Mouse (Mus musculus): Measurements from ENCODE around the gene Sphk1.
"Not testable (repeated sequence)": the region's sequence is repeated elsewhere in the genome, so short reads cannot be mapped to it uniquely, and the experiment has no call there.

Sphk1 gene

DNA sequence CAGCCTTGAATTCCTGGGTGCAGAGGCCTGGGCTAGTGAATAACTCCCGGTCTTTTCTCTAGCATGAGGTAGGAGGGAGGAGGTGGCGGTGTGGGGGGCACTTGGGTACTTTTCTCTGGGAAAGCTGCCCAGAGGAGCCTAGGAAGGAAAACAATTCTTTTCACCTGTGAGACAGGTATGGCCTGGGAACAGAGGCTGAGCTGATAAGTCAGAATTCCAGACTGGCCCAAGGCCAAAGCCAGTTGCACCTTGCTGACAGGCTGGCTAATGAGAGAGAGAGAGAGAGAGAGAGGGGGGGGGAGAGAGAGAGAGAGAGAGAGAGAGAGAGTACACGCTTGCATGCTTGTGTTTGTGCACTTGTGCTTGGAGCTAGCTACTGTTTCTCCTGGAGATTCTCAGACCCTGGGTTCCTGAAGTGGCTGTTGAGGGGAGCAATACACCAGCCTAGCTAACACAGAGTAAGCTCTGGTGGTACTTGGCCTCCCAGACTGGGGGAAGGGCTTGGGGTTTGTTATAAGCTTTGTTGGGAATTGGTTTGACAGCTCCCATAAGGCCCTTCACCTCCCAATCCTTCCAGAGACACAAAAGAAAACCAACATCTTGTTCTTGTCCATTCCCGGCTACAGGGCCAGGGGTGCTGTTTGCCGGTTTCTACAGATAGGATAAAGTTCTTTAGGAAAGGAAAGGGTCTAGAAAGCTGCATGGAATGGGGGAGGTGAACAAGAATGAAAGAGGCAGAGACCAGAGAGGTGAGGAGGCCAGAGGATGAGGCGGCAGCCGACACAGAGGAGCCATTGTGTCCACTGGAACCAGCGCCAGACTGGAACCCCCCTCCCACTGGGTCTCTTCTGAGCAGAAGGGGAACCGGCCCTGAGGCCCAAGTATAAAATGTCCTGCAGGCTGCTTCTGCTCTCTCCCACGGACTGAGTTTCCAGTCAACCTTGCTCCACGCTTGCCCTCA lies at the start of gene Sphk1:
TSS of gene Sphk1 (plus strand) at position 739 of the 961 bp plus-strand sequence.
- peak in 1 of 2 experiments; percentile 3 for DNase-seq (ENCODE audit: low spot score in 2 of 2)

GRCm38 (mm10) chr11:116480975-116481374 lies 49.8 kb upstream of the Sphk1 start:
- DNase-seq (ENCODE audit: low spot score in 2 of 2): no peak

DNA sequence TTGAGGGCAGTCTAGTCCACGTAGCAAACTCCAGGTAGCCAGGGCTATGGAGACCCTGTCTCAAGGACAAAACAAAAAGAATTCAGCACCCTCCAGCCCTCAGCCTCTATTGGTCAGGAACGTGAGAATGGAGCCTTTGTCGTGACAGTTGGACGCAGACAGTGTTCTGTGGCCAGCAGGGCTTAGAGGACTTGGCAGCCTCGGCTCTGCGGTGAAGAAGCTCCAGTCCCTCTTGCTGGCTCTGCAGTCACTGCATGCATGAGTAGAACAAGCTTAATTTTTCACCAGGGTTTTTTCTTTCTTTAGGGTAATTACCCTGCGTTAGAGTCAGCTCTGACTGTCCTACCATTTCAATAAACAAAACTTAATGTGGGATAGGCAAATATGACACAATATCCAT lies 48.9 kb upstream of the Sphk1 start:
- DNase-seq (ENCODE audit: low spot score in 2 of 2): no peak

- no peak for DNase-seq (ENCODE audit: low spot score in 2 of 2)
Observed at GRCm38 (mm10) chr11:116484261-116484660, 46.5 kb upstream of the Sphk1 start.

GRCm38 (mm10) chr11:116488207-116488606 lies 42.5 kb upstream of the Sphk1 start:
- no peak for DNase-seq (ENCODE audit: low spot score in 2 of 2)

DNA sequence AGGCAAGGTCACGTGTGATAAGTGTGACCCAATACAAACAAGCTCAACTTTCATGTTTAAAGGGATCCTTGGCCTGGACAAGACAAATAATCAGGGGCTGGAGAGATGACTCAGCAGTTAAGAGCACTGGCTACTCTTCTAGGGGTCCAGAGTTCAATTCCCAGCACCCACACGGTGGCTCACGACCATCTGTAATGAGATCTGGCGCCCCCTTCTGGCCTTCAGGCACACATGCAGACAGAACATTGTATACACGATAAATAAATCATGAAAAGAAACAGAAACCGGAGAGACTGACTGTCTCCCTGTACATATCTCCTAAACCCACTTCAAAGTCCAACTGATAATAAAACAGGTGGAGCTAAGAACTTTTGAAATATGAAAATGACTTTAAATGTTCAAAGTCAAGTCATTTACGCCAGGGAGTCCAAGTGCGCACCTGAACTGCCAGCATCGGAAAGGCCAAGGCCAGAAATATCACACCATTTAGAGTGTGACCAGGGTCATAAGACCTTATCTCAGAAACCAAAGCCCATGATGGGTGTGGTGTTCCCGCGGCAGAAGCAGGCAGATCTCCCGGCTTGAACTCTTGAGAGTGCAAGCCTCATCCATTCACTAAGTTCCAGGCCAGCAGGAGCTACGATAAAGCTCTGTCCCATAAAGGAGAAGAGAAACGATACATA lies 41.9 kb upstream of the Sphk1 start:
- DNase-seq (ENCODE audit: low spot score in 2 of 2): no peak

DNA sequence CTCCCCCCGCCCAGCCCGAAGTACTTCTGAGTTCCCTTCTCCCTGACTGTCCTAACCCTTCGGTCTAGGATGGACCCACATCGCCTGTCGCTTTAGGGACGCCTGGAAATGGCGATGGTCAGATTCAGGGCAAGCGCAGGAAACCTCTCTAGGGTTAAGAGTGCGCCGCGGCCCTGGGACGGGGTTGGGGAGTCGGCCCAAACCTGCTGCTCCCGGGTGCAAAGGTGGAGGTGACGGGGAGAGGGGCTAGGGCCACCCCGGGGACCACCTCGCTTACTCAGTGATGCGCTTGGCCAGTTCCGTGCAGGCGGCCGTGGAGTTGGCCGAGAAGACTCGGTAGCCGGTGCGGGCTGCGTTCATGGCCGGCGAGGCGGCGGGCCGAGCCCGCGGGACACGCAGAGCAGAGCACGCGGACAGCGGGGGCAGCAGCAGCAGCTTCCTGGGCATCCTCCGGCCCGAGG lies 40.9 kb upstream of the Sphk1 start:
- no peak for DNase-seq (ENCODE audit: low spot score in 2 of 2)

DNA sequence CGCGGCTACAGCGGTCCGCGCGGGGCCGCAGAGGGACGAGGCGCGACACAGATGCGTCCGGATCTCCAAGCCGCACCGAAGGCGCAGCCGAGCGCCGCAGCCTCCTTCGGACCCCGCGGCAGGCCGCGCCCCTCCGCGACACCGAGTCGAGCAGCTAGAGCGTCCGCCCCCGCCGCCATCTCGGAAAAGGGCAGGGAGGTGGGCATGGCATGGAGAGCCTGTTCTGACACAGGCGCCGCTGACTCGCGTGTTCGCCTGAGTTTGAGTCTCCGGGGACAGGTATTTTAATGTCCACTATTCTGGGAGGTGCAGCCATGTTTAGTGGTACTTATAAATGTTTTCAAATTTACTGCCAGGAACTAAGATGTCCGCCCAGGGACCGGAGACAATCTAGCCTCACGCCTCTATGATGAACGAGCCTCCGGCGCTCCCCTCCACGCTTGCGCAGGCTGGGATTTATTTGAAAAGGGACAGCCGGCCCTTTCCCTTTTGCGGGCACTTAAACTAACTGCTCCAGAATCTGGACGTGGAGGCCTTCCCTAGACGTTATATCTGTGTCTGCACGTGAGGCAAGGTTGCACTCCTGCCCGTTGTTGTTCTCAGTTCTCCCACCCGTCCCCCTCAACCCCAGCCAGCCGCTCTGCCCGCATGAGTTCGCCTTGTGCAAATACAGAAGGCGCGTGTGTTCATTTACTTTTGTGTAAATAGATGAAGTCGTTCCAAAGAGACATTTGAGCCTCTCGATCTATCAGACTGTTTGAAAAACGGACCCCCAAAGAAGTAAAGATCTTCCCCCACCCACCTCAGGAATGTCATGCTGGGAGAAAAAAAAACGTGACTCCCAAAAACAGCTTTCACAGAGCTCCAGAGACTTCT lies 40.3 kb upstream of the Sphk1 start:
- peak in 1 of 2 experiments; percentile 87 for DNase-seq (ENCODE audit: low spot score in 2 of 2)

GRCm38 (mm10) chr11:116491338-116491737 lies 39.4 kb upstream of the Sphk1 start:
- no peak for DNase-seq (ENCODE audit: low spot score in 2 of 2)

- DNase-seq (ENCODE audit: low spot score in 2 of 2): not testable (repeated sequence)
Observed at GRCm38 (mm10) chr11:116492507-116492906, 38.2 kb upstream of the Sphk1 start.

DNA sequence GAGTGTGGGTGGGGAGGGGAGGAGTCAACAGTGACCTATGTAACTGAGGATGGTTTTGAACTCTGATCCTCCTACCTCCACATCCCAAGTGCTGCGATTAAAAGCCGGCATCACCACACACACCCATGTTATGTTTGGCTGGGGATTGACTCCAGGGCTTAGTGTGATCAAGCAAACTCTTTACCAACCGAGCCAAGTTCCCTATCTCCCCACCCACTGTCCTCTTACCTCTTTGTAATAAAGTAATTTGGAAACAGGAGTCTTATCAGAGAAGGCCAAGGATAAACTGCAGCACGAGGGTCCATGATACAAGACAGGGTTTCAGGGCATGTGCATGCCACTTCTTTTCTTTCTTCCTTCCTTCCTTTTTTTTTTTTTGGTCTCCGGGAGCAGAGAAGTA lies 37.5 kb upstream of the Sphk1 start:
- DNase-seq (ENCODE audit: low spot score in 2 of 2): no peak

- DNase-seq (ENCODE audit: low spot score in 2 of 2): no peak
Observed at GRCm38 (mm10) chr11:116493795-116494252, 36.9 kb upstream of the Sphk1 start, which contains the start of gene Prpsap1. Prpsap1 (minus strand) TSS chr11:116494202.

GRCm38 (mm10) chr11:116494474-116495174 lies 36.1 kb upstream of the Sphk1 start:
- peak in 1 of 2 experiments; percentile 76 for DNase-seq (ENCODE audit: low spot score in 2 of 2)

DNA sequence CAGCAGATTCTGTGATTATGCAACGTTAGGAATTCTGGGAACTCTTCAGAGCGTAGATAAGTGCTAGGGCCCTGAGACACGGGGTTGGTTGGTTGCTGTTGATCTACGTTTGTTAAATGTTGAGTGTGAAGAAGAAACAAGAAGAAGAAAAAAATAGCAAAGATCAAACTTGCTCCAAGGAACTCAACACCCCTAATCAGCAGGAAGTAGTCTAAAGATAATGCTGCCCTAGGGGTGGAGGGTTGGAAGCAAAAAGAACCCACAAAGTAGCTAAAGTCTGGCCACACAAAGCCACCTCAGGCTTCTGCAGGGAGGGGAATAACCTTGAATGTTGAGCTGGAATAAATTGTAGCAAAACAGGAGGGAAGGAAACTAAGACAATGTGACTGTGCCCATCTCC lies 33.4 kb upstream of the Sphk1 start:
- no peak for DNase-seq (ENCODE audit: low spot score in 2 of 2)

- no peak for DNase-seq (ENCODE audit: low spot score in 2 of 2)
Observed at GRCm38 (mm10) chr11:116498596-116498995, 32.1 kb upstream of the Sphk1 start.

DNA sequence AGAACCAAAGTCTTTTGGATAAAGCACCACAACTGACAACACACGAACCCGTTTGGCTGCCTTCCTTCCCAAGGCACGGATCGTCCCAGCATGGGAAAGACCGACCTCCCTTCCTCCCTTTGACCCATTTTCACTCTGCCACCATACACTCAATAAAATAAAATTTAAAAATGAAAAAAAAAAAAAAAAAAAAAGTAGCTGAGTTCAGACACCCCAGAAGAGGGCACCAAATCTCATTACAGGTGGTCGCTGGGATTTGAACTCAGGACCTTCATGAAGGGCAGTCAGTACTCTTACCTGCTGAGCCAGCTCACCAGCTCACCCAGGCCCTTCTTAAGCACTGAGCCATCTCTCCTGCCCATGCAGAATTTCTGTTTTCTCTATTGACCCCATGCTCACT lies 31.7 kb upstream of the Sphk1 start:
- DNase-seq (ENCODE audit: low spot score in 2 of 2): no peak

DNA sequence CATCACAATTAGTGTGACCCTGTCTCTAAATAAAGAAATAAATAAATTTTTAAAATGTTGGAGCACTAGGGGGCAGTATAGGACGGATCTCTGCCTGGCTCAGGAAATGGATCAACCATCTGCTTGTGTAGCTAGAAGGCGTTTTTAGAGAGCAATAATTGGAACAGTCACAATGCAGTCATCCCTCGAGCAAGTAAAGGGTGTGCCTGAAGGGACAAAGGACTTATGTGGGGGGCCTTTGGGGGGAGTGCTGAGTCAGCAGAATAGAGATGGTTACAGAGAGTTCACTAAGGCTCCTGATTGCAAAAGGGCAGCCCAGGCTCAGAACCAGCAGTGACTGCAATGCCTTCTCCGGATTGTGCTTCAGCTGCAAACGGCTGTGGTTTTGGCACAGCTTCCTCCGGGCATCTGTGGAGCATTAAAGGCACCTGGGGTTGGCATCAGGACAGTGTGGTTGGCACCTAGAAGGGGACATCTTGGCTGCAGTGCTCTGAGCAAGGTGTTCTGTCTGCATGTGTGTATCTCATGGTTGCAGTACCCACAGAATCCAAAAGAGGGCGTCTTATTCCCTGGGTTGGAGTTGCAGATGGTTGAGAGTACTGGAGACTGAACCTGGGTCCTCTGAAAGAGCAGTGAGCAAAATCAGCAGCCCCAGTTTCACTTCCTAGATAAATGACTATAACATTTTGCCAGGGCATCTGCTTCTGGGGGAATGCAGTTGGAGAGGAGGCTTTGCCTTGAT lies 29.5 kb upstream of the Sphk1 start:
- DNase-seq (ENCODE audit: low spot score in 2 of 2): peak in 1 of 2 experiments; percentile 43

DNA sequence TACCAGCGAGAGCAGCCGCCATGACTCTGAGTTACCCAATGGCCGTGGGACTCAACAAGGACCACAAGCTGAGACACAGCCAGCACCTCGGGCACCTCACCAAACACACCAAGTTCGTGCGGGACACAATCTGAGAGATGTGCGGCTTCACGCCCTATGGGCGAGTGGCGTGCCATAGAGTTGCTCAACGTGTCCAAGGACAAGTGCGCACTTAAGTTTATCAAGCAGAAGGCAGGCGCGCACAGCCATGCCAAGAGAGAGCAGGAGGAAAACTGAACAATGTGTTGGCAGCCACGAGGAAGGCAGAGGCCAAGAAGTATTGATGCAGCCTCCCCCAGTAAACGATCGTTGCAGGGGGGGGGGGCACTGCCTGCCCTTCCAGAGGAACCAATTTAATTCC lies 26.2 kb upstream of the Sphk1 start:
- DNase-seq (ENCODE audit: low spot score in 2 of 2): no peak

GRCm38 (mm10) chr11:116505573-116505972 lies 25.2 kb upstream of the Sphk1 start:
- DNase-seq (ENCODE audit: low spot score in 2 of 2): no peak

Measured in left cerebral cortex, adult 9 months (tissue).